Mouse (Mus musculus): ENCODE results near the gene Dnajc16.

DNA sequence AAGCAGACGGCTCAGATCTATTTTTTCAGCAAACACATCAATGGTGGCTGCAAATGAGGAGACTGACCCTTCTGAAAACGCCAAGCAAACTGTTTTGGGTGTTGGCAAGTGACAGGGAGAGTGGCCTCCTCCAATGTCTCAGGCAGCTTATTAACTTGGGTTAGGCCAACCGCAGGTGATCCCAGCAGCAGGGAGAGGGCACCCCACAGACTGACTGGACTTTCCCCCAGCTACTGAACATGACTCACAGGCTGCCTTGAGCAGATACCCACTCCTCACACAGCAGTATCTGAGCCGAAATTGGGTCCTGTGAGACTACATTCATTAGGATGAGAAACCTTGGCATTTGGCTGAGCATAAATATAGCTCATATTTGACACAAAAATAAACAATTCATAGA, 29.8 kb downstream of the Dnajc16 start:
- no peak for TF ChIP-seq CTCF (IDR thresholded peaks at IDR 0.05)
- TF ChIP-seq POLR2A (IDR thresholded peaks at IDR 0.05; ENCODE audit: insufficient read depth, low read depth, low read length): no peak
- TF ChIP-seq EP300 (IDR thresholded peaks at IDR 0.05; ENCODE audit: insufficient read depth, low read depth, low read length): no peak

Data from heart, adult 2 months (tissue).